Mouse (Mus musculus) embryo, embryonic 10 days (tissue): ENCODE results near the gene Pum3.

Source experiments
- DNase-seq: peaks from one replicate; pipeline ENCODE4 v3.0.0-alpha.2; 2015; ENCODE audit warnings: low spot score

Pum3 gene

GRCm38 (mm10) chr19:27429745-27430251 is at the start of gene Pum3:
Gene Pum3 (minus strand): TSS chr19:27429825.
- peak; percentile 98 for DNase-seq

GRCm38 (mm10) chr19:27466691-27467090 is 37.1 kb upstream of the Pum3 start:
- no peak for DNase-seq

- DNase-seq, result no peak
These were observed 33.0 kb upstream of the Pum3 start for GRCm38 (mm10) chr19:27462656-27463055.

- DNase-seq, result peak; percentile 80
These were observed 20.8 kb upstream of the Pum3 start for GRCm38 (mm10) chr19:27450458-27450857.

- peak; percentile 86 for DNase-seq
These were observed 17.9 kb upstream of the Pum3 start for GRCm38 (mm10) chr19:27447515-27447914.

GRCm38 (mm10) chr19:27441106-27441505 is 11.5 kb upstream of the Pum3 start:
- peak; percentile 63 for DNase-seq

GRCm38 (mm10) chr19:27437982-27438652 is 8.5 kb upstream of the Pum3 start:
- no peak for DNase-seq

- DNase-seq, result peak; percentile 19
These were observed 781 bp upstream of the Pum3 start for GRCm38 (mm10) chr19:27430406-27430805.

- DNase-seq, result peak; percentile 9
These were observed 344 bp downstream of the Pum3 start for GRCm38 (mm10) chr19:27429281-27429680.

- DNase-seq, result no peak
These were observed 1.8 kb downstream of the Pum3 start for GRCm38 (mm10) chr19:27427865-27428264.

- DNase-seq, result no peak
These were observed 3.2 kb downstream of the Pum3 start for GRCm38 (mm10) chr19:27426451-27426850.

GRCm38 (mm10) chr19:27425656-27426055 is 4.0 kb downstream of the Pum3 start:
- peak; percentile 45 for DNase-seq

GRCm38 (mm10) chr19:27417375-27417774 is 12.2 kb downstream of the Pum3 start:
- DNase-seq, result no peak

GRCm38 (mm10) chr19:27416569-27416968 is 13.1 kb downstream of the Pum3 start:
- peak; percentile 78 for DNase-seq

GRCm38 (mm10) chr19:27411340-27411739 is 18.3 kb downstream of the Pum3 start:
- DNase-seq, result no peak

GRCm38 (mm10) chr19:27410751-27411150 is 18.9 kb downstream of the Pum3 start:
- no peak for DNase-seq

GRCm38 (mm10) chr19:27409782-27410181 is 19.8 kb downstream of the Pum3 start:
- DNase-seq, result no peak

- no peak for DNase-seq
These were observed 20.4 kb downstream of the Pum3 start for GRCm38 (mm10) chr19:27409196-27409595.

- no peak for DNase-seq
These were observed 31.8 kb downstream of the Pum3 start for GRCm38 (mm10) chr19:27397797-27398196.

- DNase-seq, result no peak
These were observed 32.4 kb downstream of the Pum3 start for GRCm38 (mm10) chr19:27397223-27397622.

GRCm38 (mm10) chr19:27396719-27397118 is 32.9 kb downstream of the Pum3 start:
- no peak for DNase-seq

- DNase-seq, result no peak
These were observed 33.7 kb downstream of the Pum3 start for GRCm38 (mm10) chr19:27395936-27396335.

GRCm38 (mm10) chr19:27395481-27395880 is 34.1 kb downstream of the Pum3 start:
- peak; percentile 25 for DNase-seq
